Mouse (Mus musculus) cortical plate, adult 2 months (tissue): Measurements from ENCODE around the gene Unc93b1.

Experiments used
- CTCF ChIP-seq: fragments of 200-500 bp; IDR thresholded peaks from 2 replicates; pipeline ENCODE4 v1.5.1; 2011; ENCODE audit warnings: mild to moderate bottlenecking, control low read depth, low read length; ENCODE audit not compliant: insufficient read depth; ENCODE audit errors: extremely low read depth
- POLR2A ChIP-seq: fragments of 200-500 bp; IDR thresholded peaks from 2 replicates; pipeline ENCODE4 v1.6.1; 2011; ENCODE audit warnings: mild to moderate bottlenecking, low read length, control low read depth; ENCODE audit not compliant: insufficient read depth; ENCODE audit errors: extremely low read depth

DNA sequence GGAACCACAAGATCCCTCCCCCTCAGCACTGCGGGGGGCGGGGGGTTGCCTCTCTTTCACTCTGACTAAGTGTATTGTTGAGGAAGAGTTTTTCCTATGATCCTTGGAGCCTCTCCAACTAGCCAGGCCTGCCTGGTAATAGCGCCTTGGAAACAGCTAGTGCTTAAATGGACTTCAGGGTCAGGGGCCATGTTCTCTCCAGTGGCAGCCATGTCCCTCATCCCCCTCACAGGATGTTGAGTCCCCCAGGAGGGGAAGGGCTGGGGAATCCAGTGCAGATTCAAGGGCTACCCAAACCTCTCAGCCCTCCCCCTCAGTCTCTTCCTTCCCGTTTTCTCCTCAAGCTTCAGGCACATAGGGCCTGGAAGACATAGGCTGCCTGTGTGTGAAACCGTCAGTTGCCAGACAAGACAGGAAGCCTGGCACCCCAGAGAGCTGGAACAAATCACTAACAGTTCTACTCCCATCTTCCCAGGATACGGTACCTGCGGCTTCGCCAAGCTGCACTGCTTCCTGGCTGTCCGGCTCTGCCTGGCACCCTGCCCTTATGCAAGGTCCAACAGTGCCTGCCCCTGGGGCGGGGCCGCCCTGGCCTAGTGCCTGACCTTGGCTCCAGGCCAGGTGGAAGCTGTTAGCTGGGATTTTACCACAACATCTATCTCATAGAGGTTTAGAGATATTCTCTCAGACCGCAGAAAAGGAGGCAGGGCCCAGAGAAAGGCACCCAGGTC, 5.6 kb upstream of the Unc93b1 start, which contains the start of gene Aldh3b1:
- TF ChIP-seq POLR2A (peak; percentile 30; the same call in 1 of the 2 replicates), CTCF (no peak)
